Mouse (Mus musculus): ENCODE measurements around the gene Col26a1.

Gene Col26a1

DNA sequence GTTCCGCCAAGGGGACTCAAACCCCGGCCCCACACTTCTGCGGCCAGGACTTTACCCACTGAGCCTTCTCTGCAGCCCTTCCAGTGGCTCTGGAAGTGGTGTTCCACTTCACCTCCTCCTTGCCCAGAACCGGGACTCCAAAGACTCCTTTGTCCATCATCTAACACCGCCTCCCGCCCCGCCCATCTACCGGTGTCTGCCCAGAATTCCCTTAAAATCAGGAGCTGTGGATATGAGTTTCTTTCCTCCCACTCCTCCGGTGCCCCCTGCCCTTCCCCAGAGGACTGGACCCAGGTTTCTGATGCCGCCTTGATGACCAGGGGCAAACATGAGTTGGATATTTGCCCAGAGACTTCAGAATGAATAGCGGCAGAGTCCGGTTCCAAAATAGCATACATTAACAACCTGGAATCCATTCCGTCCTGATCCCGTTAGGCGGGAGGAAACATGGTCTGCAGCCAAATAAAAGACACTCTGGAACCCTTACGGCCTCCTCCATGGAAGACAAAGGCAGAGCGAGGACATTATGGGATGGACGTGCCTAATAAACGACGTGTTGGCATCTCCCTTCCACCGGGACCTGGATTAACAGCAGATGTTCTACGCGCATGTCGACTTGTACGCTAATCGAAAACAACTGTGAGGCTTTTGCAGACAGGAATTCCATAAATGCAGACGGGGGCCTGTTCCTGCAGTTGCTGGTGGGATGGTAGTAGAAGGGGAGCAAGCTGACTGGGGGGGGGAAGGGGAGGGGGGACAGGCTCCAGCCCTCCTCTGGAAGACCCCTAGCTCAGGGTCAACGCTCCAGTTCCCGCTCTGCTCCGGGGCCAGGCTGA is 72.3 kb downstream of the Col26a1 start:
- in situ Hi-C loops (cut with MboI, MseI): no loop called here

DNA sequence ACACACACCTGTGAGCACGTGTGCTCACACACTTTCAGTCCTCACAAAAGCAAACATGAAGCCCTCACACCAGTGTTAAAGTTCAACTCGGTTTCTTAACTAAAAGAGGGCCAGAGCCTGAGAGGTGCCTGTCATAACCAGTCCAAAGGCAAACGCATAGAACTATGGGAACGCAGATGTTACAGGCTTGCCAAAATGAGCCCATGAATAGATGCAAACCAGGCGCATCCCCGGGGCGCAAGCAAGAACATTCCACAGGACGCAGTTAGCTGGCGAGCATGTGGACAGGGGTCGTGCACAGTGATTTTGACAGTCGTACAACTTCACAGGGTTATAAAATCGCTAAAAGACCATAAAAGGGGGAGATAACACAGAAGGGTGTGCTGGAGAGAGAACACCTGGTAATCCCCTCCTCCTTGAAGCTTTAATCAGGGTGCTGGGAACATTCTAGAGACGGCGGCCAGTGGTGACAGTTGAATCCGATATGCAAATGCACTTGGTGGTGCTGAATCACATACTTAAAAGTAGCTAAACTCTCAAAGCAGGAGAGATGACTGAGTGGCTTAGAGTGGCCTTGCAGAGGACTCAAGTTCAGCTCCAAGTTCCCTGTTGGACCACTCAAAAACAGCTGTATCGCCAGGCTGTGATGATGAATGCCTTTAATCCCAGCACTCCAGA is 76.5 kb downstream of the Col26a1 start:
- in situ Hi-C loops (cut with MboI, MseI): no loop called here

DNA sequence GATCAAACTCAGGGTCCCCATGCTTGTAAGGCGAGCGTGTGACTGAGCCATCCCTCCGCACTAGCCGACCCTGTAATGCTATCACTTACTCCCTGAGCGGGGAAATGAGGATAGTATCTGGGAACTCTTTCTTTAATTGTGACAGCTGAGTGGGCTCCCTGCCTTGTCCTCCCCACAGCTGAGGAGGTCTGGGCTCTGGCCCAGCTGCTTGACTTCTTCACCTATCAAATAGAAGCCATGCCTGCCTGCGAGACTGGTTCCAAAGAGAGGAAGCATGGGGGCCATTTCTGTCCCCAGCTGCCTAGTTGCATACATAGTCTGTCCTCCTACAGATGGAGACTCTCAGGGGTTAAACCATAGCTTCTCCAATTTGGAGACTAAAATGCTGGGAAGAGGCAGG is 78.0 kb downstream of the Col26a1 start:
- in situ Hi-C loops (cut with MboI, MseI): no loop called here

DNA sequence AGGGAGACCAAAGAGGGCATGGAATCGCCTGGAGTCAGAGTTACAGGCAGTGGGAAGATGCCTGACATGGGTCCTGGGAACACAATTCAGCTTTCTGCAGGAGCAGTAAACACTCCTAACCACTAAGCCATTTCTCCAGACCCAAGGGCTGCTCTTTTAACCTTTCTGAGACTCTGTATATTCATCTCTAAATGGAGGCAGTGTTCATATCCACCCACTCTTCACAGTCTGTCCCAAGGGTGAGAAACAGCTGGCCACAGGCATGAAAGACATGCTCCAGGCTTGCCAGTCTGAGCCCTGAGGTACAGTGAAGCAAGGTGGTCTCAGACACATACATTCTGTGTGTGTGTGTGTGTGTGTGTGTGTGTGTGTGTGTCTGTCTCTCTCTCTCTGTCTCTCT is 78.8 kb downstream of the Col26a1 start:
- in situ Hi-C loops (cut with MboI, MseI): no loop called here

DNA sequence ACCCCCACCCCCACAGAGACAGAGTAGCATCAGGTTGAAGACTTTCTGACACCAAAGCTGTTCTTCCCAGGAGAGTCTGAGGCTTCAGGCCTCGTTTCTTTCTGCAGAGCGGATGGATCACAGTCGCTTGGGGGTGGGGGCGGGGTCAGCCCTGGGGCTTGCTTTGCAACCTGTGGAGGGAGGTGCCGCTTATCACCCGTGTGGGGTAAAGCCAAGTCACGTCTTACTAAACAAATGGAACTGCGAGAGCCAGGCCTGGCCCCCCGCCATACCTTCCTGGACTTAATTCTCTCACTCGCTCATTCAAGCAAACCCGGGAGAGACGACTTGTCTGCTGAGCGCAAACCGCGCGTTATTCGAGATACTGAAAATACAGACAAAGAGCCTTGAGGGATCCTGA is 80.3 kb downstream of the Col26a1 start:
- in situ Hi-C loops (cut with MboI, MseI): no loop called here

DNA sequence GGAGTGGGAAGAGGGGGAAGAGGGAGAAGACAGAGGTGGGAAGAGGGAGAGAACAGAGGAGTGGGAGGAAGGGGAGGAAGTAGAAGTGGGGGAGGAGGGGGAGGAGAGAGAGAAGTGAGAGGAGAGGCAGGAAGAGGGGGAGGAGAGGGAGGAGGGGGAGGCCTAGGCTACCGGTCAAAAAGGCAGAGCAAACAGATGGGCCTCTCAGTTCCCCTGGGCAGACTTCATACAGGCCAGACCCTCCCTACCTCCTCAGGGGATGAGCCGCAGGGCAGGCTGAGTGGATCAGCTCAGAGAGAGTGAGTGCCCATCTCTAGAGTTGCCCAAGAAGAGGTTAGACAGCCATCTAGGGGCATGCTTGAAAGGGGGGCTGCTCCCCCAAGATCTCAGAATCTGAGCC is 86.1 kb downstream of the Col26a1 start:
- in situ Hi-C loops (cut with MboI, MseI): loop anchor here (5.0 to 10.0 kb wide), 2 partner anchors 85 to 1438 kb away; partner anchors contain the start of gene Col26a1

DNA sequence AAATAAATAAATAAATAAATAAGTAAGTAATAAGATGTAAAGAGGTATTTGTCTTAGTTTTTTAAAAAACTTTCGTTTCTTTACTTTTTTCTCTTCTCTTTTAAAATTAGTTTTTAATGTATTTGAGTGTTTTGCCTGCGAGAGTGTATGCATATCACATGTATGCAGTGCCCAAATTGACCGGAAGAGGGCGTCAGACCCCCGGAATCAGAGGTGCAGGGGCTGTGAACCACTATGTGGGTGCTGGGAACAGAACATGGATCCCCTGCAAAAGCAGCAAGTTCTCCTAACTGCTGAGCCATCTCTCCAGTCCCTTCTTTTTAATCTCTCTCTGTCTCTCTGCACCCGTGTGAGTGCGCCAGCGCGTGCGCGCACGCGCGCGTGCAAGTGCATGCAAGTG is 89.2 kb downstream of the Col26a1 start:
- in situ Hi-C loops (cut with MboI, MseI): loop anchor here (10.0 kb wide), 1 partner anchor 1441 kb away; no protein-coding TSS in a partner anchor

DNA sequence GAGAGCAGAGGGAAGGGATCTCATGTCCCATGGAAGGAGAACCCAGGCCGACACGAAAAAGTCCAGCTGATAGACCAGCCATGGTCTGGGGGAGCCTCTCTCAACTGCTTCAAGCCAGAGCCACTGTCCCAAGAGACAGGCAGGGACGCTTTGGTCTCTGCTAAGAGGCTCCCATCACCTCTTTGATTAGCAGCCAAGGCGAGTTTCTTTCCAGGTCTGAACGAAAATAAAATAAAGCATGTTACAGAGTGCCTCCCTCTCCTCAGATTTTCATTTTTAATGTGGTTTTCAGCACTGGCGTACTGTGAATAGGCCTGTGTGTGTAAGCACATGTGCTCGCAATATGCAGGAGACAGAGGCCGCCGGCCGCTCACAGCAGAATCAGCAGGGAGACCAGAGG is 90.5 kb downstream of the Col26a1 start:
- in situ Hi-C loops (cut with MboI, MseI): loop anchor here (10.0 kb wide), 1 partner anchor 1442 kb away; no protein-coding TSS in a partner anchor

DNA sequence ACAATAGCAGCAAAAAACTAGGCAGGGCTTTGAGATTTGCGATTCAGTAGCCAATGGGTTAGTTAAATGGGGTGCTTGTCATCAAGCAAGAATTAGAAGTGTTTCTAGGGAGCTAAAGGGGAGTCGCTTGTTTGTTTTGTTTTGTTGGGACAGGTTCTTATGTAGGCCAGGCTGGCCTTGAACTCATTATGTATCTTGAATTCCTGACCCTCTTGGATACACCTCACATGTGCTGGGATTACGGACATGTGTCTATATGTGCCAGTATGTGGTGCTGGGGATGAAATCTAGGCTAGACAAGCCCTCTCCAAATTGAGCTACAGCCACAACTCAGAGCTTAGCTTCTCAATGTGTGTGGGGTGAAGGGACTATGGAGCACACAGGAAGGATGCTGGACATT is 91.8 kb downstream of the Col26a1 start:
- in situ Hi-C loops (cut with MboI, MseI): loop anchor here (10.0 kb wide), 1 partner anchor 1444 kb away; no protein-coding TSS in a partner anchor

DNA sequence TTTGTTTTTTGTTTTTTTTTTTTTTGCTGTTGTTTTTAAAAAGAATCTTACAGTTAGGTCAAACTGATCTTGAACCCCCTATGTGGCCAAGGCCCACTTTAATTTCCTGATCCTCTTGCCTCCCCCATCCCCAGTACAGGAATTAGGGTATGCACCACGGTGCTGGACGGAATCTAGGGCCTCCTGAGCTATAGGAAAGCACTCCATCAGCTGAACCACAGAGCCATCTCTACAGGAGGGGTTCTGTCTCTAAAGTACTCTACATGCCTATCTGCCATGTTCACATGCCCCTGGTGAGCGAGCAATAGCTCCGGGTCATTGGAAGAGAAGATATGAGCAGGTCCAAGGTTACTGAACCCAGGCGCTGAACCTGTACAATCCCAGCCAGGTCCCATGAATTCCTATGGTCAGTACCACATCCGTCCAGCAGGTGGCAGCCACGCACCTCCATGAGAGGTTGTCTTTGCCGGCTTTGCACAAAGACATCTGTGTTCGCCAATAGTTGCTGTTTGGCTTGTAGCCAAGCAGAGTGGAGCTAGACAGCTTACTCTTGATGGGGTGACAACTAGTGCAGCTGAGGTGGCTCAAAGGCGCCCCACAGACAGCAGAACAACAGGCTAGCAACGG is 92.3 kb downstream of the Col26a1 start:
- in situ Hi-C loops (cut with MboI, MseI): loop anchor here (10.0 kb wide), 1 partner anchor 1444 kb away; no protein-coding TSS in a partner anchor

DNA sequence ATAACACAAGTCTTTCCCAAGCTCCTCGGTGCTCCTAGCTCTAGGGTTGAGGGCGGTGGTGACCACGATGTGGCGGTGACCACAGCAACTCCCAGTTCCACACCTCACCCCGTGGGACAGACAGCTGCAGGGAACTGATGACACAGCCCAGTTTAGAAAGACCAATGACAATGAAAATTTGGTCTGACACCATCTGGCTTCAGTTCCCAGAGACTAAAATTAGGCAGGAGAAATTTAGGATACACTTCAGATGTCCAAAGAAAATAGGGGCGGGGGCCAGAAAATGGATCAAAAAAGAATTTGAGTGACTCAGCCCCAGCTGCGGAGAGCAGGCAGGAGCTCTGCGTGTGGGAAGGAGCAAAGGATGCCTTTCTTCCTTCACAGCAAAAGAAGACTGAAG is 98.5 kb downstream of the Col26a1 start:
- in situ Hi-C loops (cut with MboI, MseI): no loop called here

DNA sequence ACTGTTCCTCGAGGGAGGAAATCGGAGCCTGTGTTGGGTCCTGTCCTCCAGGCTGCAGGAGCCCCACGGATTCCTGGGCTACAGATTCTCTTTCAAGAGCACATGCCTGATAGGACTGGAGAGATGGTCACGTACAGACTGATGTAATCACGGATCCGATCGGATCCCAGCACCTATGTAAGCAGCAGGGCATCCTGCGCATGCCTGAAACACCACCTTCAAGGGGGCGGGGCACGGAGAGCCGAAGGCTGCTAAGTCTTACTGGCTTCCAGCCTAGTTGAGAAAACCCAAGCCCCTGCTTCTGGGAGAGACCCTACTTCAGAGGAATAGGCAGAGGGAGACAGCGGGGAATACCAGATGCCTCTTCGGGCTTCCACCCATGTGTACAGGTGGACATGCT is 100.4 kb downstream of the Col26a1 start:
- in situ Hi-C loops (cut with MboI, MseI): no loop called here

DNA sequence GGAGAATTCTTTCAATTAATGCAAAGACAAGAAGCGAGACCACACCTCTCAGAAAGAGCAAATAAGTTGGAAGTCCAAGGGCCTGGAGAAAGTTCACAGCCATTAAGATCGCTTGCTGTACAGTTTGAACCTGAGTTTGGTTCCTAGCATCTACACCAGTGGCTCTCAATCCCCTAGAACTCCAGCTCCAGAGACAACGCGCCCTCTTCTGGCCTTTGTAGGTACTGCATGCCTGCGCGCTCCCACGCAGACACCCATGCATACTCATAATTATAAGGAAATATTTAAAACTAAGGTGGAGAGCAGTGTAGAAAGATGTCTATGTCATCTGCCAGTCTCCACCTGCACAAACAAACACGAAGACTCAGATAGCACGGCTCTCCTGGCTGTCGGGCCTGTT is 102.5 kb downstream of the Col26a1 start:
- in situ Hi-C loops (cut with MboI, MseI): no loop called here

DNA sequence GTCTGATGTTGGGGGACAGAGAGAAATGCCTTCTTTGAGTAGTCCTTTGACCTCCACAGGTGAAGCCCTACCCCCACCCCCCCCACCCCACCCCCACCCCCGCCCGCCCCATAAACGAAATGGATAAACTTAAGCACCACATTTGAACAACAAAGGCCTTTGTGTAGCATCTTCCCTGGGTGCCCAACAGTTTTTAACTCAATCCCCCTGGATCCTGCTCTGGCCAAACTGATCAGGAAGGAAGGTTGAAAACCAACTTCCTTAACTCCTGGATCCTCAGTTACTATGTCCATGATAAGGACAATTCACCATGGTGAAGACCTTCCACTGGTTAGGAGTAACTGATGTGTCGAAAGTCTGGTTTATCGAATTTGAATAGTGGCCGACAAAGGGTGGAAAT is 103.1 kb downstream of the Col26a1 start:
- in situ Hi-C loops (cut with MboI, MseI): no loop called here

DNA sequence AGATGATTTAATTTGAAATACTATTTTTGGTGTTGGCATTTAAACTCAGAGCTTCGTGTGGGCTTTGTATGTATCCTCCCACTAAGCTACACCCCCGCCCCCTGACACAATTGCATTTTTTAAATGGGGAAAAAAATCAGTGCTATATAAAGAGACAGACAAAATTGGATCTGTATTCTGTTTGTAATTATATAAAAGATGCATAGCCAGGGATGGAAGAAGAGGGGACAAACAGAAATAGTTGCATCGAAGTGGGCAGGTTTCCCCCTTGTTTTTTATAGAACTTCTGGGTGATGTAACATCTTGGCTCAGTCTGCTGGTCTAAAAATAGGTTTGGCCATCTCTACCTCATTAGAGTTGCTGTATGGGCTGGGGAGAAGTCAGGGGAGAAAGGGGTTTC is 107.5 kb downstream of the Col26a1 start:
- in situ Hi-C loops (cut with MboI, MseI): no loop called here

DNA sequence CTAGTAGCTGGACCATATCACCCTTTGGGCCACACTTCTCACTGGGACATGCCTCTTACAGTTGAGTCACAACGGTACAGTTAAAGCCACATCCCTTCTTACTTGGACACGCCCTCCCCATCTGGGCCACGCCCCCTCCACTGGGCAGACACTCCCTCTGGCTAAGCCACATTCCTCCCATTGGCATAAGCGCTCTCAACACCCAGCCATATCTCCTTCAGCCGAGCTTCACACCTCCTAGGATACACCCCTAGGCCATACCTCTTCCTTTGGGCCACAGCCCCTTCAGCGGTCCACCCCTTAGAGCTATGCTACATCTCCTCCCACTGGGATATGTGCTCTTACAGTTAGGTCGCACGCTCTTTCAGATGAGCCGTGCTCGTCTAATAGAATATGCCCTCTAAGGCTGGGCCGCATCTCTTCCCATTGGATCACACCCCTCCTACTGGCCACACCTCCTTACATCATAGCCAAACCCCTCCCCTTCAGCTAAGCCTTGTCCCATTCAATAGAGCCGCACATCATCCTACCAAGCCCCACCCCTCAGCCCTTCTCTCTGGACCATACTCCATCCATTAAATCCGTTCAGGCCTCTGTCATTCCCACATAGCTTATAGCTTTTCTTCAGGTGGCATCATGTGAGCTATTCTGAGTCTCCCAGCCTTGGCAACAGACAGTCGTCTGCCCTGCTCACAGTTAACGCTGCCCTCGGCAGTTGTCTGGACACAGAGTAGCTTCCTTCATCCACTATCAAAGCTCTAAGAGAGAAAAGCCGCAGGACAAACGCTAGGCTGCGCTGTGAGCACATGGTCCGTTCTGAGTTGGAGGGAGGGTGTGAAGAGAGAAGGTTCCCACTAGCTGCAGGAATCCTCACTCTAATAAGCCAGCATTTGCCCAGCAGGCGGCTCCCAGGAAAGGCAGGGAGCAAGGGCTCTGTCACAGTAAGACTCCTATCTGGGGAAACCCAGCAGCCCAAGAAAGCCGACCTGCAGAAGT is 109.7 kb downstream of the Col26a1 start:
- in situ Hi-C loops (cut with MboI, MseI): no loop called here

DNA sequence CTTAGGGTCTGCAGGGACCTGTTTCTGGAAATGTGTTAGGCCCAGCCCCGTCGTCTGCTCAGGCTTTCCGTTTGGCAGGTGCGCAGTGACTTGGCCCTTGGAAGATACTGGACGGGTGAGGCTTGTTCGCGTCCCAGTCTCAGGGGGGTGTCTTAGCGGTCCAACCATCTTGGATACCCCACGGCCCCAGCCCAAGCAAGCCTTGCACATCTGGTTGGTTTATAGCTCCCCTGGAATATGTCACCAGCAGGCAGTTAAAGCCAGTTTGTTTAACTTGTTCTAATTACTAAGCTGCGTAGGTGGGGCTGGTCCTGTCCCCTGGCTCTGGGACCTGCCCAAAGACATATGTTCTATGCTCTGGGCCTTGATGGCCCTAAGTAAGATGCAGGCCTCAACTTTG is 111.9 kb downstream of the Col26a1 start:
- in situ Hi-C loops (cut with MboI, MseI): no loop called here

DNA sequence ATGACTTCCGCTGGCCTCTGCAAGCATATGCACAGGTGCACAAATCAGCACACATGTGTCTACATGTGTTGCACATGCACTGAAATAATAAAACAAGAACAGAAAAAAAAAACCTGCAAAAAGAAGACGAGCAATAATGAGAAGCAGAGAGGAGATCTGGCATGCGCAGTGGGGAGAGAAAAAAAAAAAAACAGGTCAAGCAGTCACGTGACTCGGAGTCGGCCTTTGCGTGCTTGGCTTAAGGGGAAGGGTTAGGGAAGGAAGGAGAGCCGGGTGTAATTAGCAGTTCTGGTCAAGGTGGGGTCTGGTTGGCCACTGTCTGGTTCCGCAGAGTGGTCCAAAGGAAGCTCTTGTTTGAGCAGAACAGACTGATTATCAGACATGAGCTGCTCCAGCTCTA is 115.7 kb downstream of the Col26a1 start:
- in situ Hi-C loops (cut with MboI, MseI): no loop called here

DNA sequence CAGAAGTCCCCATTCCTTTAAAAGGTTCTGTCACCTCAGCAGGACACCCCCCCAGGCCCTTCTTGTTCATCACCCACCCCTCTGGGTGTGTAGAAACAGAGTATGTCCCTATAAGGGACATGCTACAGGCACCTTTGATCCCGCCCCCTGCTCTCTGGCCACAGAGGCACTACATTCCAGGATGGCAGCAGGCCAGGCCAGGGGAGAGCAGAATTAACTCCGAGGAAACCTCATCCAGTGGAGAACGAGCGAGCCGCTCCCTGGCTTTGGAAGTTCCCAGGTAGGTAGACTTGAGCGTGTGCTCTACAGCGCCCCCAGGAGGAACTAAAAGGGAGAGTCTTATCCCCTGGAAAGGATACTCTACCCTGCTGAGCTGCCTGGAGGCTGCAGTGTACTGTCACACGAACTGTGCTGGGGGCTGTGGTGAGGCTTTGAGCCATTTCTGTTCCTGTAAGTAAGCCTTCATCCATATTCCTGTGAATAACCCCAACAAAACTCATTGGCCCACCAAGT is 118.8 kb downstream of the Col26a1 start:
- in situ Hi-C loops (cut with MboI, MseI): no loop called here

DNA sequence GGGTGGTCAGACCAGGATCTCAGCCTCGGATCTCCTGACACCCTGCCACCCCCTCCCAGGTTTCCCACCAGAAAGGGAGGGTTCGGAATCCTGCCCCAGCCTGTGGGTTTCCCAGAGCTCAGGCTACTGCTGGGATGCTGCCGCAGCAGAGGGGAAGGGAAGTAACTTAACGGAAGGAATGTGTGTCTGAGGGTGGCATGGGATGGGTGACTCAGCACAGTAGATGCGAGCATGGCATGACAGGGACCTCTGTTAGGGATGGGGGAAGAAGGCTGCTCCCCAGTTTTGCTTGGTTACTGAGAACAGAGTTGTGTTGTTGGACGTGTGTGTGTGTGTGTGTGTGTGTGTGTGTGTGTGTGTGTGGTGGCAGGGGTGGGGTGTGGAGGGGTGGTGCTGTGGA is 122.7 kb downstream of the Col26a1 start:
- in situ Hi-C loops (cut with MboI, MseI): no loop called here

DNA sequence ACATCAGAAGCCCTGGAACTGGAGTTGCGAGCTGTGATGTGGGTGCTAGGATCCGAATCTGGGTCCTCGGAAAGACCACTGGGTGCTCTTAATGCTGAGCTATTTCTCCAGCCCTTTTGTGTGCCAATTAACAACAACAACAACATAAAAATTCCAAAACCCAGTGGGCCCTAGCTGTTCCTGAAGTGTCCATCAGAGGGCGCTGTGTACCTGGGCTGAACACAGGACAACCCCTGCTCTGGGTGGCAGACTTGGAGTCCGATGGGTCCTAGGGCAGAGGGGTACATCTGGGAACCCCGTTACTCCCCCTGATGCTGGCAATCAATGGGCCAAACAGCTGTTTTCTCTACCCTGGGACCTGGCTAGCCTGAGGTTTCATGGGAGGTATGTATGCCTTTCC is 123.2 kb downstream of the Col26a1 start:
- in situ Hi-C loops (cut with MboI, MseI): no loop called here
